Mouse (Mus musculus): ENCODE measurements around the gene Kctd11.
A peak's percentile ranks its signal among the peaks of the same experiment; 100 is the strongest.
"Not testable (repeated sequence)": the region's sequence is repeated elsewhere in the genome, so short reads cannot be mapped to it uniquely, and the experiment has no call there.

The Kctd11 gene

GRCm38 (mm10) chr11:69880853-69881603, at the start of gene Kctd11:
TSS of gene Kctd11 (minus strand) at chr11:69881406.
- DNase-seq: peak; percentile 94 to 96

- not testable (repeated sequence) for DNase-seq
Observed at GRCm38 (mm10) chr11:69930176-69930575, 49.0 kb upstream of the Kctd11 start.

- DNase-seq: no peak
Observed at GRCm38 (mm10) chr11:69929712-69930111, 48.5 kb upstream of the Kctd11 start.

- no peak for DNase-seq
Observed at GRCm38 (mm10) chr11:69927501-69927900, 46.3 kb upstream of the Kctd11 start.

- DNase-seq: peak in 1 of 2 experiments; percentile 17
Observed at GRCm38 (mm10) chr11:69922796-69923195, 41.6 kb upstream of the Kctd11 start.

GRCm38 (mm10) chr11:69922012-69922756, 41.0 kb upstream of the Kctd11 start:
- peak in 1 of 2 experiments; percentile 16 for DNase-seq

DNA sequence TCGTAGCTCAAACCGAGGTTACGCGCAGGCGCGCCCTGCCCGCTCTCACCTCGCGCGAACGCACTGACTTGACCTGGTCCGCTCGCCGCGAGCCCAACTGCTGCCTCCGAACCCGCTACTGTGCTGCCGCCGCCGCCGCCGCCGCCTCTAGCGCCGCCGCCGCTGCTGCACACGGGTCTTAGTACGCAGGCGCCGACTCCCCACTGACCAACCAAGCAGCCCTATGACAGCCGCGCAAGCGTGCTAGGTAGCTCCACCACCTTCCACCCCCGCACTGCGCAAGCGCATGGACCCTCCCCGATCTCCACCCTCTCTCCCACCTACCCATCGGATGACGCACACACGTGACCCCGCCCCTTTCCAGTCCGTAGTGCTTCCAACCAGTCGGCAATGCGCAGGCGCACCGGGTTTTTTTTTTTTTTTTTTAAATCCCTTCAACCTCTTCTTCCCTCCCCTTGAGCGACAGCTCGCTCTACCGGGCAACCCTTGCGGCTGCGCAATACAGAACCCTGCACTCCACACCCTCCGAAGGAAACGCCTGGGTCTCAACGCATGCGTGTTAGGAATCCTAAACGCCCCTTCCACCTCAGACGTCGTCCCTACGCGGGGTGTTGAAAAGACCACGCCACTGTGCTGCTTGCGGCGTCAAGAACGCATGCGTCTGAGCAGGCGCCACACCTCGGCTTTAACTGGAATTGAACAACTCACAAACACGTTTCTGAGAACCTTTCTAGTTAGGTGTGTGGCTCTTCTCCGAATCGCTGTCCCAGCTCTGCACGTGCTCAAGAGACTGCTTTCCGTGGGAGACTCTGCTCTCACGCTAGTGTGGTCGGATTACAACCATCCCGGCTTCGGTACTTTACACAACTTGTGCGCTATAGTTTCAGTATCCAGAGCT, 40.2 kb upstream of the Kctd11 start, which contains the start of gene Eif5a:
Gene Eif5a (minus strand): TSS at position 845 of the 898 bp plus-strand sequence.
- peak; percentile 100 for DNase-seq

GRCm38 (mm10) chr11:69920266-69921031, 39.2 kb upstream of the Kctd11 start:
- DNase-seq: no peak

GRCm38 (mm10) chr11:69919661-69920265, 38.6 kb upstream of the Kctd11 start:
- DNase-seq: peak; percentile 86 to 88

GRCm38 (mm10) chr11:69919053-69919452, 37.8 kb upstream of the Kctd11 start:
- DNase-seq: no peak

DNA sequence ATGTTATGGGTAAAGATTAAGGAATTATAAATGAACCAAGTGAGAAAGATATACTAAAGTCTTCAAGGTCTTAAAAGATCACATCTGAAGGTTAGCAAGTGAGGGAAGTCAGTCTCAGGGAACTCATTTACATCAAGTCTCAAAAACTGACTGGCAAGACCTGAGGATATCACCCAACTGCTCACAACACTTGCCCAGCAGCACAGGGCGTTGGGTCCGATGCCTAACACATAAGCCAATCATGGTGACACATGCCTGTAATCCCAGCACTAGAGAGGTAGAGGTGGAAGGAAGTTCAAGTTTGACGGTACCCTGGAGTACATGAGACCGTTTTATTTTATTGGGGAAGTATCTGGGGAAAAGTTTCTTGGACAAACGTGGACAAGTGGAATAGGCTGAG, 36.9 kb upstream of the Kctd11 start:
- DNase-seq: no peak

DNA sequence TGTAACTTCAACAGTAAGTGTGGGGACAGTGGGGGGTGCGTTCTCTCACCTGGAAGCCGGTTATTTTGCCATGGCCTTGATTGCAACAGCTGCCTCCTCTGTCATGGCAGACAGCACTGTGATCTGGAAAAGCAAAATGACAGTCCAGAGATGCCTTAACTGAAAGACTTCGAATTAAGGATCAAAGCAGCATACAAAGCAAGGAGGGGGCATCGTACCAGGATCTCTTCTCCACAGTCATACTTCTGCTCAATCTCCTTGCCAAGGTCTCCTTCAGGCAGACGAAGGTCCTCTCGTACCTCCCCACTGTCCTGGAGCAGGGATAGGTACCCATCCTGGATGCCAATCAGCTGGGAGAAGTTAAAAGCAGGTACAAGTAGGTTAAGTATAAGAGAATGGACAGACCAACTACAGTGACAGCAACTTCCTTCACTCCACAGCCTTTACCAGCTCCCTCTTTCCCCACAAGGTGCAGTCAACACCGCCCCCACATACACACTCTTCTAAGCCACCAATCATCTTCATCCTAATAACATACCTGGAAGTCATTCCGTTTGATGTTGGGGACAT, 36.3 kb upstream of the Kctd11 start:
- no peak for DNase-seq

- not testable (repeated sequence) for DNase-seq
Observed at GRCm38 (mm10) chr11:69916652-69917378, 35.6 kb upstream of the Kctd11 start.

- DNase-seq: no peak
Observed at GRCm38 (mm10) chr11:69915667-69916627, 34.7 kb upstream of the Kctd11 start.

DNA sequence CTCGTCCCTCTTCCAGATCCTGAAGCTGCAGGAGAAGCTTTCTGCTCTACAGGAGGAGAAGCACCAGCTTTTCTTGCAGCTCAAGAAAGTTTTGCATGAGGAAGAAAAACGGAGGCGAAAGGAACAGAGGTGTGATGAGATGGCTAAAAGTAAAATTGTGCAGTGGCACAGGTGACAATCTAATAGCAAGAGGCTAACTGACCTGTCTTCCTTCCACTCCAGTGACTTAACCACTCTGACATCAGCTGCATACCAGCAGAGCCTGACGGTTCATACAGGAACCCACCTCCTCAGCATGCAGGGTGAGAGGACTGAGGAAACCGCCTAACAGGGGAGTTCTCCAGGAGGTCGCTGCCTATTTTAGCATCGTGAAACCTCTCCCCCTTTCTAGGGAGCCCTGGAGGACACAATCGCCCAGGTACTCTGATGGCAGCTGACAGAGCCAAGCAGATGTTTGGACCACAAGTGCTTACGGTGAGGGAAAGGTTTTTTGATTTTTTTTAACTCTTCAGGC, 33.8 kb upstream of the Kctd11 start:
- no peak for DNase-seq

- DNase-seq: no peak
Observed at GRCm38 (mm10) chr11:69914372-69914764, 33.2 kb upstream of the Kctd11 start.

GRCm38 (mm10) chr11:69913554-69914371, 32.6 kb upstream of the Kctd11 start, which contains the start of gene Gps2:
TSS of gene Gps2 (plus strand) at chr11:69913888.
- DNase-seq: peak; percentile 93 to 94
